Mouse (Mus musculus) induced T-regulatory cell, adult 2 months (primary cell): ENCODE data around the gene Cdh22.

Experiments
- DNase-seq: peaks from one replicate; pipeline ENCODE4 v3.0.0-alpha.2; 2012; ENCODE audit warnings: low read depth

Gene Cdh22

DNA sequence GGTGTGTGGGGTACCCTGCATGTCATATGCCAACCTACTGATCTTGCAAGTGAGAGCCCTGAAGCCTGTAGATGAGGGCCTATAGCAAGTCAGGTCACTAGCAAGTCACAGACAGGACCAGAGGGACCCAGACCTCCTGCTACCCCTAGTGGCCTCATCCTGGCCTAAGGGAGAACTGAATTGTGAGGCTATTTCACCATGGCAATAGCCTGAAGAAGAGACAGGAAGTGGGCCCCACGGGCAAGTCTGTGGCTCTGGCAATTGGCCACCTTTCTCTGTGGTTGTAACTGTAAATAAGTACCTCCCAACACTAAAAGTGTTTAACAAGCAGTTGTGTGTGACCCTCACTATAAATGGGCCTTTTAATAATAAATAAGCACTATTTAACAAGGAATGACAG, 16.2 kb upstream of the Cdh22 start:
- no peak for DNase-seq

DNA sequence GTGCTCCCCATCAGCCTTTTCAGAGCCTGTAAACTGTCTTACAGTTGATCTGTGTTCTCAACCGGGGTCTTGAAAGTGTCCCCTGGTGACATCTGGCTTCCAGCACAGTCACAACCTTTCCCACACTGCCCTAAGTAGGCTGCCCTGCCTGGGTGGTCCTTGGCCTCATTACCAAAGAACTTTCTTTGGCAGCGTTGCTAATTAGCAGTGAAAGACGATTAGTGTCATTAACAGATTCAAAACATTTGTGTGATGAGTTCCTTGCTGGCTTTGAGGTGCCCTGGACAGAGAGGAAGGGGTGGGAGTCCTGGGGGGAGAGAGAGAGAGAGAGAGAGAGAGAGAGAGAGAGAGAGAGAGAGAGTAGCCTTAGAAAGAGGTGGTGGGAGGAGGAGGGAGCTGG, 14.3 kb upstream of the Cdh22 start:
- no peak for DNase-seq

DNA sequence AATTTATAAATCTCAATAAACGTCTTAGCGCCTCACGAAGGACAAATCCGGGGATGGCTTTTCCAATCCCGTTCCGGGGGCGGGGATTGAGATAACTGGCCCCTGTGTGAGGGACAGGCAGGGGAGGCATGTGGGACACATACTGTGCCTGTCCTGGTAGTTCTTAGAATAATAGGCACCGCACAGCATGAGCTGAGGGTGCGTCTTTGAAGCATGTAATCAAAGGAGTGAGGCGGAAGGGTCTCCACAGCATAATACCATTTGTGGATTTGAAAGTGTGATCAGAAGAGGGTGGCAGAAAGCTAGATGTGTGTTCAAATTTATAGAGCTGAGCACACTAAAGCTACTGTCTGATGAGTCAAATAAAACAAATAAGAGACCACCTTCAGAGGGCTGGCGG, 11.7 kb upstream of the Cdh22 start:
- DNase-seq: no peak

DNA sequence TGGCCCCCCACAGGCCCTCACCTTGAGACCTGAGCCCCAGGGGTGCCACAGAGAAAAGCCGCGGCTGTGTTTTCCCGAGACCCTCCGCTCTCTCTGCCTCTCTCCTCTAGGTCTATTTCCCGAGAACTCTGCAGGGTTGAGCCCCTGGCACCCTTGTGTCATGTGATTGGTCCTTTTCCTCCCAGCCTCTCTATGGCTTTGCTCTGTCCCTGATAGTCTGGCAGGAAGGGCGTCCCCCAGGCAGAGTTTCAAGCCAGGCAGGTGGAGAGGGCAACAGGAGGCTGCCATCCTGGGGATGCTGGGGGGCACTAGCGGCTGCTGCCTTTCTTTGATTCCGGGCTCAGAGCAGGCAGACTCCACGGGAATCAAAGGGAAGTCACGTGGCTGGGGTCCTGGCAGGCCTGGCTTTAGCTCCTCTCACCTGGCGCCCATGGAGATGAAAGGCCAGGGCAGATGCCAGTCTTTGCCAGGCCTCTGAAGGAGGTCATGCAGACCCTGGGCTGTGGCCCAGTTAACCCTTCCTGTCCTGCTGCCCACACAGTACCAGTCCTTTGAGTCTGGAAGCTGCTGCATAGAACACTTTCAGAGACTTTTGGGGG, 8.6 kb upstream of the Cdh22 start:
- no peak for DNase-seq

DNA sequence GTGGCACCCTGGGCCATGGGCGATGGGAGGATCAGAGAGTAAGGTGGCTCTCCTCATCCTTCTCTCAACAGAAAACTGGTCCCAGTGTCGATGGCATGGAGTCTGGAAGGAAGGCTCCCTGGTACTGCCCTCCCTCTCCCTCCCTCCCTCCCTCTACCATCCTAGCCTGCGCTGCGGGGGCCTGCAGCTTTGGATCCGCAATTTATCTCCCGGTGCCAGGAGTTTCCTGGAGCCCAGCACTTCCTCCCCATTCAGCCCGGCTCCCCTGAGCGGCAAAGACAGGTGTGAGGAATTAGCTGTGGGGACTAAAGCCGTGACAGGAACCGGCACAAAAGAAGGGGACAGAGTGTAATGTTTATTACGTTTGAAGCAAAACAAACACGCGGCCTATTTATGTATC, 7.9 kb upstream of the Cdh22 start:
- DNase-seq: no peak

DNA sequence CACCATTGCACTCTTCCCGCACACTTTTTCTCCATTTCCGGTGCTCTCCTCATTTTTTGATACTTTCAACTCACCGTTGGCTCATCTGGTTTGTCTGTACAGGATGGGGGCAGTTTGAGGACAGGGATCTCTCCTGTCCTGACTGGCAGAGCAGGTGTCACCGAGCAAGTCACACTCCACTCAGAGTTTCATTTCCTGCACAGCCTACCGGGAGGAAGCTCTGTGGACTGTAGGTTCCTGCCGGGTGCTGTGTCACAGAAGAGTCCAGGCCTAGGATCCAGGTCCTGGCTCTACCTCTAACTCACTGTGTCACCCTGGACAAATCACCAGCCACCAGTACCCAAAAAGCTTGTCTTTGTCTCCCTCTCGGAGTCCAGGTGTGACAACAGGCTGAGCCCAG, 7.1 kb upstream of the Cdh22 start:
- no peak for DNase-seq

DNA sequence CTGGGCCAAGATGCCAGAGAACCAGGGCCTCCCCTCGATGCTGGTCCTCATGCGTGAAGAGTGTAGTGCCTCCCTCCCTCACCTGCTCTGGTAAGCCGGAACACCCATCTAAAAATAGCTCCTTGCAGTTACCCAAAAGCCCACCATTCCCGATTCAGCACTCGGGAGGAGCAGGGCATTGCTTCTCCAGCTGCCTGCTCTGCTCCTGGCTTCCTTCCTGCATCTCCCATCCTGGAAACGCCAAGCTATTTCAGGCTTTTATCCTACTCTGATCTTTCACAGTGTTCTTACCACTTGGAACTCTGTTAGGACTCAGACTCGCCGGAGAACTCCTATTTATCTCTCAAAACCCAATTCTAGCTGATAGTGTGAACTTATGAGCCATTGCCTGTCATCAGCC, 5.7 kb upstream of the Cdh22 start:
- DNase-seq: no peak

DNA sequence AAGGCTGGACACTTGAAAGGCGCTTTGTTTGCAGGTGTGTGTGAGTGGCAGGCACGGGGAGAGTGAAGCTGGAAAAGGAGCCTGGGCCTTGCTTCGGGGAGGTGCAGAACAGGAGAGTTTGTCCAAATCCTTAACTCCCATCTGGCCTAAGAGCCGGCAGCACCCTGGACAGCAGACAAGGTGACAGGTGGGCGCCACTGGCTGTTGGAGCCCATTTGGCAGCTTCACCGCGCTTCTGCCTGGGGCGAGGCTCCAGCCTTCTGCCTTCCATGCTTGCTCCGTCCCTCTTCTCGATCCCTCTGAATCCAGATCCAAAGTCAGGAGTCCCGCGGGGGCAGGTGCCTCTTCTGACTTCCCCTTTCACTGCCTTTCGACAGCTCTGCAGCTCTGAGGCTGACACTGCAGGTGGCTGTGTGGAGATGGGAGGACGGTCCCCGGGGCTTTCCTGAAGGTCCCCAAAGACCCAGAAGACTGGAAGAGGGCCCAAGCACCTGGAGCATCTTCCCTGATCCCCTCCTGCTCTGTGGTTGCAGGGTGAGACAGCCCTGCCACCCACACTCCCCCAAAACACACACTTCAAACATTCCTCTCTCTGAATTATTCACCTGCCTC, 5.0 kb upstream of the Cdh22 start:
- DNase-seq: no peak

DNA sequence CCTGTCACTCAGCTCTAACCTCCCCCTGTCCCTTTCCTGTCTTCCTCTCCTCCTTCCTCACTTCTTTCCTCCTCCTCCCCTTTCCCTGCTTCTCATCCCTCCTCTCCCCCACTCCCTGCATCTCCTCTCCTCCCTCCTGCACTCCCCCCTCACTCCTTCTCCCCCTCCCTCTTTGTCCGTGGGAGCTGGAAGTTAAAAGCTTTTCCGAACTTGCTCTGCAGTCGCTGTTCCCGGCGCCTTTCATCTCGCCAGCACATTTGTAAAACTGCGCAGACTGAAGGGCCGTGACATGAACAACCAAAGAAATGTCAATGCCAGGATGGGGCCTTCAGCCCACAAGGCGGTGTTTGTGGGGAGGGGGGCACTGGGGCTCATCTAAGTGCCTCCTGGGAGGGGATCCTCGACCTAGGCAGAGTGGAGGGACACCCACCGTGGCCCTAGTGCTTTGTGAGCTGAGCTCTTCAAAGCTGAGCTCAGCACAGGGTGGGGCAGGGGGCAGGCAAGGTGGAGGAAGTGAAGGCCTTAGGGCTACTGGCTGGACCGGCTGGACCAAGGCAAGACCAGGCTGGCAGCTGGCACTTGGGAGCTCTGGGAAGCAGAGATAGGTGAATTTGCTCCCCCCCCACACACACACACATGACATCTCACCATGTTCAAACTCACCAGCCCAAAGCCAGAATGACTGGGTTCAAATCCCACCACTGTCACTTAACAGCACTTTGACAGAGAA, 3.9 kb upstream of the Cdh22 start:
- DNase-seq: no peak

DNA sequence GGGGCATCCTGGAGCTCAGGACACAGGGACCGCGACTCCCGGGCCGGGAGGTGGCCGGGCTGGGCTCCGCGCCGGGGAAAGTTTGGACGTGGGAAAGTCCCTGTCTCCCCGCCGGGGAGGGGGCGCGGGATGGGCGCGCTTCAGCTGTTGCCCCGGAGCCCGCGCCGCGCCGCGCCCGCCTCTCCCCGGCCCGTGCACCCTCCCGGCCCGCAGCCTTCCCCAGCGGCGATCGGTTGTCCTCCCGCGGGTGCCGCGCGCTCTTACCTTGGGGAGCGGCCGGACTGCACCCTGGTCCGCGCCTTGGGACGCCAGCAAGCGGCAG, 401 bp downstream of the Cdh22 start:
- DNase-seq: no peak

DNA sequence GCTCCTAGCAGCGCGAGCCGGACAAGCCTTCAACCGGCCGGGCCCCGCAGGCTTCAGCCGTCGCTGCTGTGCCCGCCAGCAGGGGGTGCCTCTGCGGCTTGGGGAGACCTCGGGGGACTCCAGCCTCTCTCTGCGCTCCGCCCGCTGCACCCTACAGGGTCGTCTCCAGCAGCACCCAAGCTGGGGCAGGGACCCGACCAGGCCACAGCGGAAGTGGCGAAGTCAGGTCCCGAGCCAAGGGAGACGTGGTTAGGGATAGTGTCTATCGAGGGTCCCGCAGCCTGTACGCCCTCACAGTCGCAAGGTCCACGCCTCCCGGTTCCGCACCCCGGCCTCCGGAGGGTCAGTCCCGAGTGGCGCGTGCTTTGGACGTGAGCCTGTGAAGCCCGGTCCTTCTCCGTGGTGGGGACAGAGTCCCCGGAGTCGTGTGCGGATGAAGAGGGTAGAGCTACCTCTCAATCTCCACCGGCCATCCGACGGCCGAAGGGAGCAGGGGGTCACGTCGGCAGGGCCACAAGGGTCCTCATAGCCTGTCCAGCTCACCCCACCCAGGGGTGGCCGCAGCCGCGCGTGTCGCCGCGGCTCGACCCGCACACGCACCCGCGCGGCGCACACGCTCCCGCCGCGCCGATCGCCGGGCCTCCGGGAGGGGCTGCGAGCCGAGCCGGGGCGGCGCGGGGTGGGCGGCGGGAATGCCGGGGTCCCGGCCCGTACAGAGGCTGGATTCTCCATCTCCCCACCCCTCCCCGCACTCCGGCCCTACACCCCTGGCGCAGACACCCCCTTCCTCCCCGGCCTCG, 962 bp downstream of the Cdh22 start:
- peak; percentile 36 for DNase-seq

DNA sequence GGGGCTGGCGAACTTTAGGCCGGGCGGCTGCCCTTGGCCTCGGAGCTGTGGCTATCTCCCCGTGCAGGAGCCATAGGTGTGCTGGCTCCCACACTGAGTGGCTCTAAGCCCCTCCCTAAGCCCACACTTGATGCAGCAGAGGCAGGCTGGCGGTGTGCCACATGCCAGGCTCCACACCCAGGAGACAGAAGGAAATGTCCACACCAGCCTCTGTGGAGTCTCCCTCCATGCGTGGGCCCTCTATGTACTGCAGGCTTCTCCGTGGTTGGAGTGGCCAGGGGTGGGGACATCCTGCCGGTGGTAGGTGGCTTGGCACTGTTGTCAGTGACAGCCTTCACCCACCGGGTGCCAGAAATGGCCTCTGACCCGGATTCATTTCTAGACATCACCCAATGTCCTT, 5.6 kb downstream of the Cdh22 start:
- no peak for DNase-seq

DNA sequence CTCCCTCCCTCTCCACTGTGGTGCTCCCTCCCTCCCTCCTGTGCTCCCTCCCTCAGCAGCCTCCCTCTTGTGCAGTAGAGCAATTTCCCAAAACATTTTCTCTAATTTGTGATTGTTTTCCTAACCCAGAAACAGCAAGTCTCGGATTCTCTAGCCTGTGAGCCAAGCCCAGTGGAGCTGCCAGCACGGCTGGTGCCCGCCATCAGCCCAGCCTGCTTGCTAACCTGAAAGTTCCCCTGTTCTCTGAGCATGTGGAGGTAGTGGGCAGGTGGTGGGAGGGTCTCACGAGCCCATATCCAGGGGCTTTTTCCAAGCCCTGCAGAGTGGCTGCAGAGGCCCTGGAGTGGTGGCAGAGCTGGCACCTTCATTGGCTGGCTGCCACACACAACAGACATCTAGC, 10.8 kb downstream of the Cdh22 start:
- DNase-seq: no peak

DNA sequence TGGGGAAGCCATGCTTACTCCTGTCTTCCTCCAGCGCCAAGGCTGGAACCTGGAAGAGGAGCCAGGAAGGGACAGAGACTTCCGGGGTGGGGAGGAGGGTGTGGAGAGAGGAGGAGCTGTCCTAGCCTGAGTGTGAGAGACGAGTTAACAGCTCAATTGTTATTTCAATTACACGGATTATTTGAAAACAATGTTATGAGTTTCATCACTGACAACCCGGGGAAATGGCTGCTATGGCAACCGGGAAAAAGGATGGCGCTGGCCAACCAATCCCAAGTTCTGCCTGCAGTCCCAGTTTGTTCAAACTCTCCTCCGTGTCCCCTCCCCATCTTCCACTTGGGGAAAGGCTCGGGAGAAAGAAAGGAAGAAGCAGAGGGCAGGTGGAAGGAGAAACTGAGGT, 12.7 kb downstream of the Cdh22 start:
- no peak for DNase-seq

DNA sequence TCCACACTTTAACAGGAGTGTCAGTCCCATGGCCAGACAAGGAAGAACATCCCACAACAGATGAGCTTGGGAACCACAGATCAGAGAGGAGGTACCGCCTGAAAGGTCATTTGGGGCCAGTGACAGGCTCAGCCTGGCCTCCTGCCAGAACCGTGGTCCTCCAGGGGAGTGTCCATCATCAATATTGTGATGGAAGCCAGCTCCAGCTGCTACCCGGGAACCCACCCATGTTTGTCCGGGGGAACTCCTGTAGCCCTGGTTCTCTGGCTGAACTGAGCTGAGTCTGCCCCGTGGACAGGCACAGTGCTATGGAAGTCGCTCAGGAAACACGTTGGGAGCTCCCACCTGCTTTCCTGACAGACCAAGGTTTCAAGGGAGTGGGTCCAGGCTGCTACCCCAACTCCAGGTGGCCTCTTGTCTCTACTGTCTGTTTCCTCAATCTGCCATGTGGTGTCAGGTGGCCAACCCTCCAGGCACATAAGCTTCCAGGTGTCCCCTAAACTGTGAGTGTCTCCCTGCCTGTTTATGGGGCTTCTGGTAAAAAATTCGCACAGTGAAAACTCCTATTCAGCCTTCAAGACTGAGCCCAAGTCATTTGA, 14.2 kb downstream of the Cdh22 start:
- DNase-seq: no peak

DNA sequence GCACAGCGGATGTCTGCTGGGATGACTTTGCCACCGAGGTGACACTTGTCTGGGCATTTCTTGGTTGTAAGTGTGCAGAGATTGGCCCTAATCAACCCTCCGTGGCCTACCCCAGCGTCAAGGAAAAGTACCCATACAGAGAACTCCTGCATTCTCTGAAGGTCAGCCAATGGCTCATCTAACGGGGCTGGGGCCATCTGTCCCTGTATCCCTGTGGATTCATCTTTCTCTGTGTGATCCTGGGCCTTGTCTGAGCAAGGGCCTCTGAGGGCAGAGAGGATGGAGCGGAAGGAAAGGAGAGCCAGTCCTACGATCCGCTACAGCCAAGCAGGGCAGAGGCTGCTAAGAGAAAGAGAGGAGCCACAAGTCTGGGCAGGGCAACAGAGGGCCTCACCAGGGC, 15.7 kb downstream of the Cdh22 start:
- no peak for DNase-seq

DNA sequence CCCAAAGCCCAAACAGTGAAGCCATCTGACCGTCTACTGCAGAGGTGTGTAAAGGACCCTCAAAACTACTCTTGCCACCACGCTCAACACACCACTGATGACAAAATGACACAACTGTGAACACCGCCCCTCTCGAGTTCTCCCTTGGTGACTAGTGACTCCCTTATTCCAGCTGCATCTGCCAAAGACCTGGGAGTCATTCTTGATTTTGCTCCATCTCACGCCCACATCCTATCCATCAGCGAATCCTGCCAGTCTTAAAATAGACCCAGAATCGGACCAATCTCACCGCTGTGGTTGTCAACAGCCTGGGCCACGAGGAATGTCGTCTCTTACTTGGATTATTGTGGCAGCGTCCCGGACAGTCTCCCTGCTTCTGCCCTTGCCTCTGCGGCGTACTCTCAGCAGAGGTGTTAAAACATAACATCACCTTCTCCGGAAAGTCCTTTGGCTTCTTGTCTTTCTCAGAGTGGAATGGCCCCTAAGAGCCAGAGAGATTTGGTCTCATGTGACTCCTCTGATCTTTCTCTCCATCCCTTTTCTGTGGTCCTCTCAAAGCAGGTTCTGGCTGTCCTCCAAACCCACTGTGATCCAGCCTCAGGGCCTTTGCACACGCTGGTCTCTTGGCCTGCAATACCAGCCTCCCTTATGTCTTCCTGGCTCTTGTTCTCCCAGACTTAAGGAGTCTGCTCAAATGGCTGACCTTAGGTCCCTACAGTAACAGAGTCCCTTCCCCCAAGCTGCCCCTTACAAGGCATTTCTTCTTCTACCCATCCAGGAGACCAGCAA, 17.1 kb downstream of the Cdh22 start:
- DNase-seq: no peak

DNA sequence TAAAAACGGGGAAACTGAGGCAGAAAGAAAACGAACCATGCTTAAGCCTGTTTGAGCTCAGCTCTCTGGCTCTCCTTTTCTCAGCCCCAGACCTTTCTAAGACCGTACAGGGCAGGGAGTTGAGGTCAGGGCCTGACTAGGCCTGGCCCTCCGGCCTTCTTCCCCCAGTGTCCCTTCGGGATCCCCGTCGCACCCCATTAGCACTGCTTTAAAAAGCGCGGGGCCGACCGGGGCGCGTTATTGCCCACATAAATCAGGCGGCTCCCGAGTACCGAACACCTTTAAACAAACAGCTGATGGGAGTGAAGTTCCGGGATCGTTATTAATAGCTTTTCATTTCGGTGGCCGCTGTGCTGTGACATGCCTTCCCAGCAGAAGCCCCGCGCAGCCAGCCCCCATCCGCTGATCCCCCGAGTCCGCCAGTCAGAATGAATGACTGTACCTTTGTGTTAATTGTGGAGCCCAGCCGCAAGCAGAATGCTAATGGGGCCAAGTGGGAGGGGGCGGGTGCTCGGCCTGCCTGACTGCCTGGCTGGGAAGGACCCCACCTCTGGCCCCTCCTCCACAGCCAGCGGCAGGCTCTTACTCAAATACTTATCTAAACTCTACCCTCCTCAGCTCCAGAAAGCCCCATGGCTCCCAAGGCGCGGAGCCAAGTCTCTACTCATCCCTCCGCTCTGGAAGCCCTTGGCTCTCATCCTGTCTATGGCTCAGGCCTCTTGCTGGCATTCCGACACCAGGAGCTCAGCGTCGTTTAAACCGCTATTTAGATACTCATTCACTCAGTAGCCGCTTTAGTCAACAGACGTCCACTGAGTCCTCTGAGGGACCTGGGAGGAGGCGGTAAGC, 19.3 kb downstream of the Cdh22 start:
- no peak for DNase-seq

DNA sequence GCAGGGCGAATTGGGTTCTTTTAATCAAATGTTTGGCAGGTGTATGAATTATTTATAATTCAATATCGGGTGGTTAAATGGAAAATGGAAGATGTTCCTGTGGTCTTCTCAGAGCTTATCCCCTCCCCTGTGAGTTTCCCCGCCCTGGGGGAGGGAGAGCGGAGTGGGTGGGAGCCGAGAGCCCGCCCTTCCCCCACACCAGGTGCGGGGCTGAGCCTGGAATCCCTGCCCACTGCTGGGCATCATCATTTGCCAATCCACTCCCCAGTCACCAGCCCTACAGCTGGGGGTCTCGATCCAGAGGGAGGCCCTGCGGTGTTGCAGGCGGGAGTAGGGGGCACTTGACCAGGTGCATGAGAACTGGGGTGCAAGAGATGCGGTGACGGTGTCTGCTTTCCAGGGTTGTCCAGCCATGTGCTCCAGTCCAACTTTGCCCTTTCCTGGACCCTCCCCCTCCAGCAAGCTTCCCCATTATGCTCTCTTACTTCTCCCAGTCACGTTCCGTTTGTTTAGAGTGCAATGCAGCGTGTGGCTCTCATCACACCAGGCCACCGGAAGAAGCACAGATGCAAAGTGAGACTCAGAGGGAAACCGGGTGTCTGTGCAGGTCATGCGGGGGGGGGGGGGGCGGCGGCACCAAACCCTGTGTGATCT, 23.1 kb downstream of the Cdh22 start:
- DNase-seq: no peak

DNA sequence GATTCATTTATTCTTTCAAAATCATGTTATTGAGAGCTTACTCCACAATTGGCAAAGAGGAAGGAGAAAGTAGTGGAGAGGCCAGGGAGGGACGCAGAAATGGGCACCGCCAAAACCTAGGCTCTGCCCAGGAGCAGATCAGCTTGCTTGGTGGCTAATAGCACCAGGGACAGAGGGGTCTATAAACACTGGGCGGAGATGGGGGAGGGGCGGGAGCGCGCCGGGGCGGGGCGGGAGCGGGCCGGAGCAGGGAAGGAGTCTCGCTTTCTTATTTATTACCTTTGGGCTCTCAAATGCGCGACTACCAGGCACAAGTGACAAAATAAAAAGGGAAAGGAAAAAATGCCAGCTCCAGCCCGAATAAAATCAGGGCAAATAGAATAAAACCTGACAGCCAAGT, 23.7 kb downstream of the Cdh22 start:
- DNase-seq: no peak
